Mouse (Mus musculus): ENCODE measurements around the gene Uaca. TPM values are rescaled to one million over a fixed set of nuclear protein-coding genes. Genes with fewer than 3 reads are reported as not detected.
A peak's percentile ranks its signal among the peaks of the same experiment; 100 is the strongest.

Gene Uaca
- polyA plus RNA-seq, 1 experiment from 2014 or later = 4.8 TPM

DNA sequence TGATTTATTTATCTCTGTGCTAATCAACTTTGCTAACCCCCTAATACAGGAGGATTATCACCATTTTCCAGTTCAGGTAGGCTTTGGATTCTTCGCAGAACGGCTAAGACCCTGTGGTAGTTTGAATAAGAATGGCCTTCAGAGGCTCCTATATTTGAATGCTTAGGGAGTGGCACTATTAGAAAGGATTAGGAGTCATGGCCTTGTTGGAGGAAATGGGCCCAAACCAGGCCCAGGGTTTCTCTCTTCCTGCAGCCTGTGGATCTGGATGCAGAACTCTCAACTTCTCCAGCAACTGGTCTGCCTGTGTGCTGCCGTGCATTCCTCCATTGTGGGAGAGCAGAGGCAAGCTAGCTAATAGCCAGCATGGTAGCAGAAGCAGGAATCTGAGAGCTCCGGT lies 27.2 kb downstream of the Uaca start:
- Histone ChIP-seq H3K36me3 (ENCODE audit: control insufficient read depth, insufficient read depth, low read length) (no peaks in the 10 kb centered on the region), H3K27me3 (ENCODE audit: control insufficient read depth, insufficient read depth, low read length) (no peaks in the 10 kb centered on the region), H3K4me2 (ENCODE audit: low read depth, low read length) (no peak overlapping the region), H3K27ac (ENCODE audit: low read depth, low read length) (no peak overlapping the region), H3K4me1 (ENCODE audit: control insufficient read depth, insufficient read depth, low read length) (no peaks in the 10 kb centered on the region), H3K9ac (replicated peaks; ENCODE audit: low read depth, low read length) (no peak overlapping the region), H3K9me3 (ENCODE audit: control insufficient read depth, low read length) (no peaks in the 10 kb centered on the region), H3K4me3 (ENCODE audit: low read depth, low read length) (no peak overlapping the region)
- 94% methylated on average over 4 of the region's 4 CpGs for WGBS
- no peak for ATAC-seq (ENCODE audit: low read depth)

DNA sequence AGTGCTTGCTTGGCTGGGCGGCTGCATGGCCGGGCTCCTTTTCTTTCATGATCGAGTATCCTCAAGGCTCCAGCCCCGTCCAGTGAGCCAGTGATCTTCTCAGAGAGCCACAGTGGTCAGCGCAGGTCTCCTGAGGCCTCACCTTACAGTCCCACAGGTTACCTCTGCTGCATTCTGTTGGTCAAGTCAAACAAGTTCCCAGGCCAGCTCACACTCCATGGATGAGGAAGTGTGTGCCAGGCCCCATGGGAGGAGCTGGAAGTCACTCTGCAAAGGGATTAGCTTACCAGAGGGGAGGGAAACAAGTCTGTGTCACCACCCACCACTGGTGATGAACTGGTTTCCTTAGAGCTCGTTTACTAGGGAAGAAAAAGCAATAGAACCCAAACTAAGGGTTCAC lies 28.3 kb downstream of the Uaca start:
- no peak overlapping the region for H3K27ac ChIP-seq (ENCODE audit: low read depth, low read length)
- no peaks in the 10 kb centered on the region for H3K36me3 ChIP-seq (ENCODE audit: control insufficient read depth, insufficient read depth, low read length)
- H3K4me1 ChIP-seq (ENCODE audit: control insufficient read depth, insufficient read depth, low read length) = no peaks in the 10 kb centered on the region
- no peak for ATAC-seq (ENCODE audit: low read depth)
- H3K9ac ChIP-seq (replicated peaks; ENCODE audit: low read depth, low read length) = no peak overlapping the region
- H3K4me2 ChIP-seq (ENCODE audit: low read depth, low read length) = no peak overlapping the region
- no peaks in the 10 kb centered on the region for H3K27me3 ChIP-seq (ENCODE audit: control insufficient read depth, insufficient read depth, low read length)
- H3K4me3 ChIP-seq (ENCODE audit: low read depth, low read length) = no peak overlapping the region
- no peaks in the 10 kb centered on the region for H3K9me3 ChIP-seq (ENCODE audit: control insufficient read depth, low read length)
- 91% methylated on average over 6 of the region's 6 CpGs for WGBS

DNA sequence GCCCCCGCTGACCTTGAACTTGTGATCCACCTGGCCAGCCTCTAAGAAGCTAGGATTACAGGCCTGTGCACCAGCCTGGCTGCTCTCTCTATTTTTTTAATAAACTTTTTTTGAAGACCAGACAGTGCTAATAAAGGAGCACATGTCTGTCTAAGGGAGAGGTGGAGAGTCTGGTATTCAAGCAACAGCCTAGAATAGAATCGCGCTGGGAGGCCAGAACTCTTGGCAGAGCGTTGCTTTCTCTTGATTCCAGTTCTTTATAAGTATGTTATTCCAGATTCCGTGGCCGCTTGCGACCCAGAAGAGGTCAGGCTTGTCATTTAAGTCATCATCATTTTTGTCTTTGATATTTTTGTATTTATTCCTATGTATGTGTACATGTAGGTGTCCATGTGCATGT lies 31.2 kb downstream of the Uaca start:
- no peaks in the 10 kb centered on the region for H3K4me1 ChIP-seq (ENCODE audit: control insufficient read depth, insufficient read depth, low read length)
- H3K9ac ChIP-seq (replicated peaks; ENCODE audit: low read depth, low read length) = no peak overlapping the region
- H3K36me3 ChIP-seq (ENCODE audit: control insufficient read depth, insufficient read depth, low read length) = no peaks in the 10 kb centered on the region
- ATAC-seq (ENCODE audit: low read depth) = no peak
- H3K4me3 ChIP-seq (ENCODE audit: low read depth, low read length) = no peak overlapping the region
- no peaks in the 10 kb centered on the region for H3K27me3 ChIP-seq (ENCODE audit: control insufficient read depth, insufficient read depth, low read length)
- WGBS = 97% methylated on average over 7 of the region's 7 CpGs
- H3K27ac ChIP-seq (ENCODE audit: low read depth, low read length) = no peak overlapping the region
- H3K4me2 ChIP-seq (ENCODE audit: low read depth, low read length) = no peak overlapping the region
- H3K9me3 ChIP-seq (ENCODE audit: control insufficient read depth, low read length) = no peaks in the 10 kb centered on the region

DNA sequence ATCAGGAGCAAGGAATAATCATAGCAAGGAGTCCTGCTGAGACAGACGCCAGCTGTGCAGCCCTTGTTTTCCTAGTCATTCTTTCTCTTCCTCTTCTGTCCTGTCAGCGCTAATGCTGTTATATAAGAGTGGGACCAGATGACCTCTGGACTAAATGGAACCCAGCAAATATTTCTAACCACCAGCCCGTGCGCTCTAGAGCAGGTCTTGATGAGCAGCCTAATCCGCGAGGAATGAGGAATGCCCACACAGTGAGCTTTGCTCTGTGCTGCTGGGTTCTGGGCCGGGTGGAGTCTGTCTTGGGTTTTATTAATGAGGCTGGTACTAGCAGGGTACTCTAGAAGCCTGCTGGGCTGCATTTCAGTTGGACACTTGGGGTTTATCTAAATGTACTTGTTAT lies 32.4 kb downstream of the Uaca start:
- no peak overlapping the region for H3K4me3 ChIP-seq (ENCODE audit: low read depth, low read length)
- no peaks in the 10 kb centered on the region for H3K9me3 ChIP-seq (ENCODE audit: control insufficient read depth, low read length)
- H3K36me3 ChIP-seq (ENCODE audit: control insufficient read depth, insufficient read depth, low read length) = no peaks in the 10 kb centered on the region
- no peak overlapping the region for H3K9ac ChIP-seq (replicated peaks; ENCODE audit: low read depth, low read length)
- no peak overlapping the region for H3K27ac ChIP-seq (ENCODE audit: low read depth, low read length)
- no peaks in the 10 kb centered on the region for H3K4me1 ChIP-seq (ENCODE audit: control insufficient read depth, insufficient read depth, low read length)
- WGBS = 83% methylated on average over 7 of the region's 7 CpGs
- no peaks in the 10 kb centered on the region for H3K27me3 ChIP-seq (ENCODE audit: control insufficient read depth, insufficient read depth, low read length)
- H3K4me2 ChIP-seq (ENCODE audit: low read depth, low read length) = no peak overlapping the region
- no peak for ATAC-seq (ENCODE audit: low read depth)

DNA sequence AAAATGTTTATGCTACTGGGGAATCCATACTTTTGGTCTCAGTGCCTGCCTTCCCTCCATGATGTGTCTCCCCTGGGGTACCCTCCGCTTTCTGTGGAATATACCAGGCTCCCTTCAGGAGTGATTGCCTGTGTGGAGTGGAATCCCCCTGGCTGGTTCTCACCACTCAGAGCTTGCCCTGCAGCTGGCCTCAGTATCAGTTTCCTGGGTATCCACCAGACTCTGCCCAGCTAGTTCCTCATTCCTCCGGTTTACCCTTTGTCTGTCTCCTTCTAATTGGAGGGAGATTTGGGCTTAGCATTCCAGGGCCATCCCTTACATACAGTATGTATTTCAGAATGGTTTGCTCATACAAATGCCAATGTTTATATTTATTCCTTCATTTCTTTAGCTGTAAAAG lies 33.9 kb downstream of the Uaca start:
- WGBS = 85% methylated on average over 2 of the region's 2 CpGs
- Histone ChIP-seq H3K36me3 (ENCODE audit: control insufficient read depth, insufficient read depth, low read length) (no peaks in the 10 kb centered on the region), H3K27me3 (ENCODE audit: control insufficient read depth, insufficient read depth, low read length) (no peaks in the 10 kb centered on the region), H3K4me2 (ENCODE audit: low read depth, low read length) (no peak overlapping the region), H3K9ac (replicated peaks; ENCODE audit: low read depth, low read length) (no peak overlapping the region), H3K4me3 (ENCODE audit: low read depth, low read length) (no peak overlapping the region), H3K9me3 (ENCODE audit: control insufficient read depth, low read length) (no peaks in the 10 kb centered on the region), H3K4me1 (ENCODE audit: control insufficient read depth, insufficient read depth, low read length) (no peaks in the 10 kb centered on the region), H3K27ac (ENCODE audit: low read depth, low read length) (no peak overlapping the region)
- no peak for ATAC-seq (ENCODE audit: low read depth)

DNA sequence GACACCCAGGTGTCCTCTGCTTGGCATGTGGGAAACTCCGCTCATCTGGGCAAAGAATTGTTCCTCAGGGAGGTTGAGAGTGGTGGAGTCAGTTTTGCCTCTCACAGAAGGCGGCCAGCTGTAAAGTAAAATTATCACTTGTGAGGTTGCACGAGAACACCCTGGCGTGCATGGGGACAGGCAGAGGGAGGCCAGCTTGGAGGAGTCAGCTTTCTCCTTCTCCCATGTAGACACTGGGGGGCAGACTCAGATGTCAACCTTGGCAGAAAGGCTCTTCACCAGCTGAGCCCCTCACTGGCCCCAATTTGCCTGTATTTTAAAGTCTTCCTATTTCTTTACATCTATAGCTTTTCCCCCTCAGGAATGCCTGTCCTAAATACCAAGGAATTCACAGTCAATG lies 35.3 kb downstream of the Uaca start:
- no peaks in the 10 kb centered on the region for H3K4me1 ChIP-seq (ENCODE audit: control insufficient read depth, insufficient read depth, low read length)
- H3K27ac ChIP-seq (ENCODE audit: low read depth, low read length) = no peak overlapping the region
- no peaks in the 10 kb centered on the region for H3K27me3 ChIP-seq (ENCODE audit: control insufficient read depth, insufficient read depth, low read length)
- ATAC-seq (ENCODE audit: low read depth) = no peak
- H3K9ac ChIP-seq (replicated peaks; ENCODE audit: low read depth, low read length) = no peak overlapping the region
- WGBS = 71% methylated on average over 4 of the region's 4 CpGs
- H3K36me3 ChIP-seq (ENCODE audit: control insufficient read depth, insufficient read depth, low read length) = no peaks in the 10 kb centered on the region
- H3K4me3 ChIP-seq (ENCODE audit: low read depth, low read length) = no peak overlapping the region
- H3K9me3 ChIP-seq (ENCODE audit: control insufficient read depth, low read length) = no peaks in the 10 kb centered on the region
- H3K4me2 ChIP-seq (ENCODE audit: low read depth, low read length) = no peak overlapping the region

DNA sequence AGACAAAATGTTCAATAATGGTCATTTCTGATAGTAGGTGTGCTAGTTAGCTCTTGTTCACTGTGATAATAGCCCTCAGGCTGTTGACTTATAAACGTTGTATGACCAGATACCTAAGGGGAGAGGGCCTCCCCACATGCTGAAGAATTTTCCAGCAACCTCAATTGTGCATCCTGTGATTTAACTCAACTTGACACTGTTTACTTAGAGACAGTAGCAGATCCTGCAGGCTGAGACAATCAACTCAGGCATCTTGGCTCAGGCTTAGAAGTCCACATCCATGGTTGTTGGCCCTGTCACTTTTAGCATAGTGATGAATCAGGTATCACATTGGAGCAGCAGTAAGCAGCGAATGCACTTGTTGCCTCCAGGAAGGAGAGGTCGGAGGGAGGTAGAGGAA lies 35.7 kb downstream of the Uaca start:
- Histone ChIP-seq H3K4me2 (ENCODE audit: low read depth, low read length) (no peak overlapping the region), H3K9me3 (ENCODE audit: control insufficient read depth, low read length) (no peaks in the 10 kb centered on the region), H3K36me3 (ENCODE audit: control insufficient read depth, insufficient read depth, low read length) (no peaks in the 10 kb centered on the region), H3K4me1 (ENCODE audit: control insufficient read depth, insufficient read depth, low read length) (no peaks in the 10 kb centered on the region), H3K27me3 (ENCODE audit: control insufficient read depth, insufficient read depth, low read length) (no peaks in the 10 kb centered on the region), H3K9ac (replicated peaks; ENCODE audit: low read depth, low read length) (no peak overlapping the region), H3K4me3 (ENCODE audit: low read depth, low read length) (no peak overlapping the region), H3K27ac (ENCODE audit: low read depth, low read length) (no peak overlapping the region)
- 84% methylated on average over 3 of the region's 3 CpGs for WGBS
- no peak for ATAC-seq (ENCODE audit: low read depth)

DNA sequence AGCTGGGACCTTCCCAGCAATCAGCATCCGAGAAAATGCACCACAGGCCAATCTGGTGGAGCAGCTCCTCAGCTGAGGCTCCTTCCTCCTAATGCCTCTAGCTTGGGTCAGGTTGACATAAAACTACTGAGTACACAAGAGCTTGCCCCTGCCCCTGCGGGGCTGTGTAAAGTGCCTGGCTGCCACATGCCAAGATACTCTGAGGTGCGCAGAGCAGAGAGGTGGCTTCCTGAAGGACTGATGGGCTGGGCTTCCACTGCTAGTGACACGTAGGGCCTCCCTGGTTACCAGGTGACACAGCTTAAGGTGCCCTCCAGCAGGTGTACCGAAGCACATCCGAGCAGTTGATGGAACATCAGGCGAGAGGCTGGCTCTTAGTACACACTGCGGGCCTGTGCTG lies 37.9 kb downstream of the Uaca start:
- H3K27me3 ChIP-seq (ENCODE audit: control insufficient read depth, insufficient read depth, low read length) = no peaks in the 10 kb centered on the region
- H3K9me3 ChIP-seq (ENCODE audit: control insufficient read depth, low read length) = no peaks in the 10 kb centered on the region
- no peak for ATAC-seq (ENCODE audit: low read depth)
- H3K4me2 ChIP-seq (ENCODE audit: low read depth, low read length) = no peak overlapping the region
- H3K9ac ChIP-seq (replicated peaks; ENCODE audit: low read depth, low read length) = no peak overlapping the region
- no peaks in the 10 kb centered on the region for H3K36me3 ChIP-seq (ENCODE audit: control insufficient read depth, insufficient read depth, low read length)
- no peaks in the 10 kb centered on the region for H3K4me1 ChIP-seq (ENCODE audit: control insufficient read depth, insufficient read depth, low read length)
- 96% methylated on average over 8 of the region's 8 CpGs for WGBS
- H3K4me3 ChIP-seq (ENCODE audit: low read depth, low read length) = no peak overlapping the region
- H3K27ac ChIP-seq (ENCODE audit: low read depth, low read length) = no peak overlapping the region

DNA sequence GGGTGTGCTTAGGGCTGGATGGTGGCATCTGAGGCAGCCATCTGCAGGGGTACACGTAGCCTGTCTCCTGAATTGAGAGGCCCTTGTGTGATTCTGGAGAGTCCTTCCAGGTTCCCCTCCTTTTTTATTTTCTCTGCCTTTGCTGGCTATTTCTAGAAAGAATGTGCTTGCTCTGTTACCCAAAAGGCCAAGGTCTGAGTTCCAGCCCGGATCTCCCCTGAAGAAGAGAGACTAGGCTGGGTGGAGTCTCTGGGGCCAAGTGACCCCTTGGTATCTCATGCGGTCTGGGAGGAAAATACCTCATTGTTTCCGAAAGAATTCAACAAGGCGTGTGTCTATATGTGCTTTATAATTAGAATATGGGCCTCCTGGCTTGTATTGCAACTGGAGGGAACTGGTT lies 41.8 kb downstream of the Uaca start:
- H3K27me3 ChIP-seq (ENCODE audit: control insufficient read depth, insufficient read depth, low read length) = no peaks in the 10 kb centered on the region
- peaks cover 10% of the 10 kb centered on the region; the same call in 1 of the 2 replicates for H3K4me1 ChIP-seq (ENCODE audit: control insufficient read depth, insufficient read depth, low read length)
- no peak overlapping the region for H3K9ac ChIP-seq (replicated peaks; ENCODE audit: low read depth, low read length)
- H3K4me2 ChIP-seq (ENCODE audit: low read depth, low read length) = no peak overlapping the region
- H3K4me3 ChIP-seq (ENCODE audit: low read depth, low read length) = no peak overlapping the region
- WGBS = 70% methylated on average over 5 of the region's 5 CpGs
- ATAC-seq (ENCODE audit: low read depth) = no peak
- no peaks in the 10 kb centered on the region for H3K36me3 ChIP-seq (ENCODE audit: control insufficient read depth, insufficient read depth, low read length)
- H3K27ac ChIP-seq (ENCODE audit: low read depth, low read length) = no peak overlapping the region
- no peaks in the 10 kb centered on the region for H3K9me3 ChIP-seq (ENCODE audit: control insufficient read depth, low read length)

DNA sequence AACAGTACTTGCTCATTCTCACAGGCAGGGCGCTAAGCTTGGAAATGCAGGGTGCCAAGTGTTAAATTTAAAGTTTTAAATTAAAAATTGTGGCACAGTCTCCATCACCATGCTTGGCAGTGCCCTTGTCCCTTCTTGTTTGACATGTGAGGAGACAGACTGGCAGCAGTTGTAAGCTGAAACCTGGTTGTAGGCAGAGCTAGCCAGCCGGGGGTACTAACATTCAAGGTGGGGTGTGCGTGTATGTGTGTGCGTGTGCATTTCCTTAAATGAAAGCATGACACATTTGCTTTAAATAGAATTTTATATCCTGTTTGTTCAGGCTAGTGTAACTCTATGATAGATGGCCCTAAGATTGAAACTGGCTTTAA lies 42.7 kb downstream of the Uaca start:
- Histone ChIP-seq H3K4me3 (ENCODE audit: low read depth, low read length) (no peak overlapping the region), H3K4me2 (ENCODE audit: low read depth, low read length) (0 out of 2 replicates have a peak overlapping the region, but pooled peaks have one; percentile 46)

More for the DNA sequence above, 42.7 kb downstream of the Uaca start:
- H3K27ac ChIP-seq (ENCODE audit: low read depth, low read length) = no peak overlapping the region
- H3K9me3 ChIP-seq (ENCODE audit: control insufficient read depth, low read length) = no peaks in the 10 kb centered on the region
- no peak overlapping the region for H3K9ac ChIP-seq (replicated peaks; ENCODE audit: low read depth, low read length)
- H3K36me3 ChIP-seq (ENCODE audit: control insufficient read depth, insufficient read depth, low read length) = no peaks in the 10 kb centered on the region
- no peak for ATAC-seq (ENCODE audit: low read depth)
- 59% methylated on average over 4 of the region's 4 CpGs for WGBS
- no peaks in the 10 kb centered on the region for H3K27me3 ChIP-seq (ENCODE audit: control insufficient read depth, insufficient read depth, low read length)
- peaks cover 10% of the 10 kb centered on the region; the same call in 1 of the 2 replicates for H3K4me1 ChIP-seq (ENCODE audit: control insufficient read depth, insufficient read depth, low read length)

All from neural tube, embryonic 14.5 days (tissue).